Mouse (Mus musculus) stomach, postnatal 0 days (tissue): ENCODE measurements around the gene Ntn1. TPM values are rescaled to one million over a fixed set of nuclear protein-coding genes. Genes with fewer than 3 reads are reported as not detected.

Experiments used
- ATAC-seq: fragments of 200-750 bp; cut with Nextera tagmentation; 2 replicates; pipeline ENCODE4 v1.8.0; 2017; ENCODE audit not compliant: low FRiP score, low TSS enrichment
- DNase-seq: peaks from one replicate; pipeline ENCODE4 v3.0.0-alpha.2; 2016; ENCODE audit warnings: low spot score
- H3K27ac ChIP-seq: fragments of 300-500 bp; sonication (generic); replicated peaks from 2 replicates; pipeline ENCODE4 v1.5.1; 2014; ENCODE audit warnings: mild to moderate bottlenecking, control low read depth
- H3K27me3 ChIP-seq: fragments of 300-500 bp; sonication (generic); 2 replicates; pipeline ENCODE4 v1.6.1; 2014; ENCODE audit warnings: low read length; ENCODE audit not compliant: control insufficient read depth, insufficient read depth
- H3K36me3 ChIP-seq: fragments of 300-500 bp; sonication (generic); 2 replicates; pipeline ENCODE4 v1.6.1; 2014; ENCODE audit warnings: low read length, mixed read lengths; ENCODE audit not compliant: control insufficient read depth, insufficient read depth
- H3K4me1 ChIP-seq: fragments of 300-500 bp; sonication (generic); replicated peaks from 2 replicates; pipeline ENCODE4 v1.6.1; 2014; ENCODE audit warnings: antibody characterized with exemption; ENCODE audit not compliant: control insufficient read depth, insufficient read depth
- H3K4me2 ChIP-seq: fragments of 300-500 bp; sonication (generic); replicated peaks from 2 replicates; pipeline ENCODE4 v1.6.1; 2014; ENCODE audit warnings: low read depth, mild to moderate bottlenecking, control low read depth, moderate library complexity
- H3K4me3 ChIP-seq: fragments of 300-500 bp; sonication (generic); 2 replicates; pipeline ENCODE4 v1.5.1; 2014; ENCODE audit warnings: low read depth, low read length, control low read depth
- H3K9ac ChIP-seq: fragments of 300-500 bp; sonication (generic); 2 replicates; pipeline ENCODE4 v1.6.1; 2014; ENCODE audit warnings: mild to moderate bottlenecking, low read length, control low read depth, mixed read lengths
- H3K9me3 ChIP-seq: fragments of 300-500 bp; sonication (generic); 2 replicates; pipeline ENCODE4 v1.6.1; 2016; ENCODE audit warnings: low read length; ENCODE audit not compliant: control insufficient read depth
- CTCF ChIP-seq: IDR thresholded peaks from 2 replicates; pipeline ENCODE4 v1.5.1; 2016; ENCODE audit warnings: antibody characterized with exemption, low read depth, mild to moderate bottlenecking, moderate library complexity
- EP300 ChIP-seq: optimal IDR thresholded peaks from 2 replicates; pipeline ENCODE3; 2016; ENCODE audit warnings: antibody characterized with exemption
- WGBS: fragments of 180-500 bp; shearing (Covaris S2); extraction: QIAGEN DNeasy Blood & Tissue Kit; methylation state at CpG from one replicate; pipeline ENCODE4 v1.1.7; 2014; 5-methylcytosine and 5-hydroxymethylcytosine counted together
- polyA plus RNA-seq: library from polyadenylated mRNA; unstranded; fragments of >200 nt; fragmentation: Nextera tagmentation; extraction: Ambion mirVana; gene quantifications from 2 replicates; pipeline ENCODE4 v1.2.1, GENCODE M21; 2015

Gene Ntn1
- polyA plus RNA-seq, 1 experiment from 2014 or later = 7.4 TPM

- H3K4me2 ChIP-seq = no peak overlapping the region
- H3K9me3 ChIP-seq = no peaks in the 10 kb centered on the region
- WGBS = 89% methylated on average over 5 of the region's 5 CpGs
- ATAC-seq (no peak), DNase-seq (no peak)
- H3K4me1 ChIP-seq = no peaks in the 10 kb centered on the region
- no peak overlapping the region for H3K9ac ChIP-seq
- H3K4me3 ChIP-seq = no peak overlapping the region
- H3K27me3 ChIP-seq = no peaks in the 10 kb centered on the region
- H3K27ac ChIP-seq = no peak overlapping the region
- TF ChIP-seq EP300 (no peak), CTCF (no peak)
- H3K36me3 ChIP-seq = no peaks in the 10 kb centered on the region
These were observed 155.7 kb downstream of the Ntn1 start for GRCm38 (mm10) chr11:68244992-68245261.

- no peak for DNase-seq
- H3K9me3 ChIP-seq = no peaks in the 10 kb centered on the region
- TF ChIP-seq CTCF (no peak), EP300 (no peak)
- no peak overlapping the region for H3K4me3 ChIP-seq
- H3K27ac ChIP-seq = no peak overlapping the region
- ATAC-seq = no peak
- WGBS = 79% methylated on average over 16 of the region's 16 CpGs
- no peak overlapping the region for H3K4me2 ChIP-seq
- H3K9ac ChIP-seq = no peak overlapping the region
- H3K27me3 ChIP-seq = no peaks in the 10 kb centered on the region
- H3K4me1 ChIP-seq = no peaks in the 10 kb centered on the region
- H3K36me3 ChIP-seq = no peaks in the 10 kb centered on the region
These were observed 156.2 kb downstream of the Ntn1 start for GRCm38 (mm10) chr11:68244254-68244991.

- Histone ChIP-seq H3K4me1 (no peaks in the 10 kb centered on the region), H3K9me3 (no peaks in the 10 kb centered on the region), H3K9ac (no peak overlapping the region), H3K36me3 (no peaks in the 10 kb centered on the region), H3K4me3 (no peak overlapping the region), H3K27ac (no peak overlapping the region), H3K4me2 (no peak overlapping the region), H3K27me3 (no peaks in the 10 kb centered on the region)
- DNase-seq (no peak), ATAC-seq (no peak)
- WGBS = 42% methylated on average over 5 of the region's 5 CpGs
- peak; percentile 31 for TF ChIP-seq CTCF
- no peak for TF ChIP-seq EP300
These were observed 160.9 kb downstream of the Ntn1 start for GRCm38 (mm10) chr11:68239756-68240155.

GRCm38 (mm10) chr11:68233469-68233965, 167.1 kb downstream of the Ntn1 start:
- DNase-seq (no peak), ATAC-seq (no peak)
- no peaks in the 10 kb centered on the region for H3K27me3 ChIP-seq
- H3K4me2 ChIP-seq = no peak overlapping the region
- no peak for TF ChIP-seq EP300
- no peak for TF ChIP-seq CTCF
- no peak overlapping the region for H3K4me3 ChIP-seq
- 0 out of 2 replicates have a peak, but pooled peaks cover 3% of the 10 kb centered on the region for H3K4me1 ChIP-seq
- H3K36me3 ChIP-seq = no peaks in the 10 kb centered on the region
- no peak overlapping the region for H3K9ac ChIP-seq
- no peak overlapping the region for H3K27ac ChIP-seq
- 88% methylated on average over 9 of the region's 9 CpGs for WGBS
- H3K9me3 ChIP-seq = no peaks in the 10 kb centered on the region

- TF ChIP-seq CTCF (peak; percentile 51), EP300 (no peak)
- Histone ChIP-seq H3K36me3 (no peaks in the 10 kb centered on the region), H3K4me3 (no peak overlapping the region), H3K4me2 (no peak overlapping the region), H3K9ac (no peak overlapping the region), H3K4me1 (0 out of 2 replicates have a peak, but pooled peaks cover 3% of the 10 kb centered on the region), H3K27me3 (no peaks in the 10 kb centered on the region), H3K9me3 (no peaks in the 10 kb centered on the region), H3K27ac (no peak overlapping the region)
- WGBS = 94% methylated on average over 5 of the region's 5 CpGs
- DNase-seq = no peak
- ATAC-seq = no peak
These were observed 169.1 kb downstream of the Ntn1 start for GRCm38 (mm10) chr11:68231558-68231957.

GRCm38 (mm10) chr11:68228941-68229665, 171.5 kb downstream of the Ntn1 start:
- 38% methylated on average over 18 of the region's 18 CpGs for WGBS
- H3K4me1 ChIP-seq = 0 out of 2 replicates have a peak, but pooled peaks cover 3% of the 10 kb centered on the region
- no peak overlapping the region for H3K4me3 ChIP-seq
- no peaks in the 10 kb centered on the region for H3K36me3 ChIP-seq
- H3K27me3 ChIP-seq = no peaks in the 10 kb centered on the region
- DNase-seq (no peak), ATAC-seq (peak; percentile 54; the same call in 1 of the 2 replicates)
- H3K4me2 ChIP-seq = no peak overlapping the region
- no peak overlapping the region for H3K9ac ChIP-seq
- H3K27ac ChIP-seq = peak overlapping the region; percentile 42
- no peaks in the 10 kb centered on the region for H3K9me3 ChIP-seq
- no peak for TF ChIP-seq EP300
- TF ChIP-seq CTCF = no peak
